Mouse (Mus musculus): ENCODE results near the gene 4930550C14Rik. TPM values are rescaled to one million over a fixed set of nuclear protein-coding genes. Genes with fewer than 3 reads are reported as not detected.

4930550C14Rik gene
- polyA plus RNA-seq, 1 experiment from 2014 or later = 1.2 TPM

DNA sequence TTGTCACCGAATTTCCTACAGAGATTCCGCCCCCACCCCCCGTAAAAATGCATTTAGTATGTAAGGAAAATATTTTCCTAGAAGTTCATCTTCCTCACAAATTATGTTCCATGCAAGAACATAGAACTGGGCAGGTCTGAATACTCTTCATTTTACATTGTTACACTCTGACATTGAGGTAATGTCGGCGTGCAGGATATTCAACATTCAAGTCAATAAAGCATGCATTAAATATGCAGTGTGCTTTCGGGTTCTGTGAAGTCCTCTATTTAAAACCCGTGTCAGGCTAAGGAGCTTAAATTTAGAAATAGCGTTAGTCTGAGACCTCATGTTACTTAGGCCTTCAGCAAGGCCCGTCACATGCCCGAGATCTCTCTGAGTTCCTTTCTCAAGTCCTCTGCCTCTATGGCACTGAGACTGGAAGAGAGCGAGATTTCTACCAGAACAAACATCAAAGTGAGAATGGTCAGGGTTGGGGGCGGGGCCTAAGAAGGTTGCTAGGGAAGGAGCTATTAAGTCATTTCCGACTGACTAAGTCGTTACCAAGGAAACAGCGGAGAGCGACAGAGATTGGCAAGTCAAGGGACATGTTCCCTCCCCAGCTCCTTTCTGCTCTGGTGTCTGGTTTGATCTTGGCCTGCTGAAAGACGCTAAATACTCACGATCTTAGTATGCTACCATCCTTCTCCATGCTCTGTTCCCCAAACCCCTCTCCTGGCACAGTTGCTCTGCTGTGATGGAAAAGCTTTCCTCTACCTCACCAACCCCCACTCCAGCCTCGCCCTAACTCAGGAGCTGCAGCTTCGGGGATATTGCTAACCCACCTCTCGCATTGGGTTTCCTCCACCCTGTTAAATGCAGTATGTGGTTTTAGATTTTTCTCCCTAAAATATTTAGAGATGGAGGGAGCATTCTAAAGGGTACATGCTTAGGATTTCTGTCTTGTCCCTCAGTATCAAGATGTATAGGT lies 2.9 kb downstream of the 4930550C14Rik start:
- 27% methylated on average over 21 of the region's 21 CpGs for WGBS (ENCODE audit: insufficient replicate concordance)
- H3K4me3 ChIP-seq (replicated peaks) = peak overlapping the region; percentile 29

DNA sequence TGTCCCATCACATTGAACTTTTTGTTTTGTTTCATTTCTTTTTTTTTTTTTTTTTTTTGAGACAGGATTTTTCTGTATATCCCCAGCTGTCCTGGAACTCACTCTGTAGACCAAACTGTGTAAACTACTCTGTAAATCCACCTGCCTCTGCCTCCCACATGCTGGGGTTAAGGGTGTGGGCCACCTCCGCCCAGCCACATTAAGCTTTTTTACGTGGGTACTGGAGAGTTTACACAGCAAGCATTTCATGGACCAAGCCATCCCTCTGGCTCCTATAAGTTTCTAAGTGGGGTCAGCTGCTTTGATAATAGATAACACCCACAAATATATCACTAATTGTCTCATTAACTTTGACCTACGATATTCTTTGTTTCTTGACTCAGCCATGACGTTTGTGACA lies 6.4 kb downstream of the 4930550C14Rik start:
- H3K4me2 ChIP-seq = no peak overlapping the region
- H3K4me1 ChIP-seq (replicated peaks) = peaks cover 39% of the 10 kb centered on the region
- no peak overlapping the region for H3K27ac ChIP-seq
- H3K36me3 ChIP-seq = no peaks in the 10 kb centered on the region
- ATAC-seq (ENCODE audit: low read depth) (no peak), DNase-seq (no peak)
- 57% methylated on average over 4 of the region's 4 CpGs for WGBS (ENCODE audit: insufficient replicate concordance)
- no peaks in the 10 kb centered on the region for H3K9me3 ChIP-seq (replicated peaks)
- H3K9ac ChIP-seq = no peak overlapping the region
- H3K4me3 ChIP-seq (replicated peaks) = no peak overlapping the region
- no peaks in the 10 kb centered on the region for H3K27me3 ChIP-seq

More for the DNA sequence above, 2.9 kb downstream of the 4930550C14Rik start:
- ATAC-seq (ENCODE audit: low read depth) = 0 out of 2 replicates have a peak, but pooled peaks have one; percentile 32
- Histone ChIP-seq H3K27me3 (no peaks in the 10 kb centered on the region), H3K4me1 (replicated peaks) (peaks cover 22% of the 10 kb centered on the region), H3K4me2 (peak overlapping the region; percentile 57), H3K36me3 (no peaks in the 10 kb centered on the region), H3K27ac (no peak overlapping the region), H3K9ac (no peak overlapping the region), H3K9me3 (replicated peaks) (no peaks in the 10 kb centered on the region)
- peak; percentile 53 for DNase-seq

DNA sequence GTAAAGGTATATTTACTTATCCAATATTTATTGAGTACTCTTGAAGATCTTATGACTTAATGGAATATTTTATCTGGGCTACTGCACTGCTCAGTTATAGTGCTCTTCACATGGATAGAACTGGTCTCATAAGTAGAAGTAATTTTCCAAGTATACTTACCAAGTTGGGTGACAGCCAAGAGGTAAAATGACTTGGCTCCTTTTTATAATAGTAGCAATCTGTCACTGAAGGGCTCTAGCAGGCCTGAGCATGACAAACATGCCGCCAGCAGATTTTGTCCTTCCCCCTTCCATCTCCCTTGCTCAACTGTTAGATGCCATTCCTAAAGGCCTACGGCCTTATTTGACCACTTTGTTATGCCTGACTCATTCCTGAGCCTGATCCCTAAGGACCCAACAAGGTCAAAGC lies 6.8 kb downstream of the 4930550C14Rik start:
- no peaks in the 10 kb centered on the region for H3K36me3 ChIP-seq
- no peak overlapping the region for H3K4me3 ChIP-seq (replicated peaks)
- H3K4me2 ChIP-seq = peak overlapping the region; percentile 44; the same call in 1 of the 2 replicates
- DNase-seq (no peak), ATAC-seq (ENCODE audit: low read depth) (no peak)
- no peak overlapping the region; the same call in 1 of the 2 replicates for H3K9ac ChIP-seq
- H3K27me3 ChIP-seq = no peaks in the 10 kb centered on the region
- H3K4me1 ChIP-seq (replicated peaks) = peaks cover 39% of the 10 kb centered on the region
- H3K9me3 ChIP-seq (replicated peaks) = no peaks in the 10 kb centered on the region
- 77% methylated on average over 2 of the region's 2 CpGs for WGBS (ENCODE audit: insufficient replicate concordance)
- H3K27ac ChIP-seq = peak overlapping the region; percentile 69

DNA sequence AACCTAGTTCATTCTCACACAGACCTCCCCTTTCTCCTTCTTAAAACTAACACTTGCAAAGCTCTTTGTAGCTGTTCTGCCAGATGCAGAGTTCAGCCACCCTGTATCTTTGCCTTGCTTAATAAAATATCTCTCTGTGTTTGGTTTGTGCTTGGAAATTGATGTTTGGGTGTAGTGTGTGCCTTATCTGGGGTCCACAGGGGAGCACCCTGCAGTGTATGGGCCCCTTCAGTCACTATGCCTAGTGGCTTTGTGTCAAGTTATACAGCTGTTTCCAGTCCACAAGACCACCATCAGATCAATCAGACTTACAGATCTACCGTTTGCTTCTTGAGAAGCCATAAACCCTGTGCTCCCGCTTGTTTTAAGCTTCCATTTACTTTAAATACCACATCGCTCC lies 7.3 kb downstream of the 4930550C14Rik start:
- Histone ChIP-seq H3K27me3 (no peaks in the 10 kb centered on the region), H3K27ac (peak overlapping the region; percentile 69), H3K4me2 (peak overlapping the region; percentile 44), H3K9me3 (replicated peaks) (no peaks in the 10 kb centered on the region), H3K4me3 (replicated peaks) (no peak overlapping the region), H3K4me1 (replicated peaks) (peaks cover 39% of the 10 kb centered on the region), H3K36me3 (no peaks in the 10 kb centered on the region), H3K9ac (no peak overlapping the region; the same call in none of the 2 replicates)
- WGBS (ENCODE audit: insufficient replicate concordance) = 44% methylated on average over 3 of the region's 3 CpGs
- ATAC-seq (ENCODE audit: low read depth) = peak; percentile 91
- peak; percentile 41 for DNase-seq

DNA sequence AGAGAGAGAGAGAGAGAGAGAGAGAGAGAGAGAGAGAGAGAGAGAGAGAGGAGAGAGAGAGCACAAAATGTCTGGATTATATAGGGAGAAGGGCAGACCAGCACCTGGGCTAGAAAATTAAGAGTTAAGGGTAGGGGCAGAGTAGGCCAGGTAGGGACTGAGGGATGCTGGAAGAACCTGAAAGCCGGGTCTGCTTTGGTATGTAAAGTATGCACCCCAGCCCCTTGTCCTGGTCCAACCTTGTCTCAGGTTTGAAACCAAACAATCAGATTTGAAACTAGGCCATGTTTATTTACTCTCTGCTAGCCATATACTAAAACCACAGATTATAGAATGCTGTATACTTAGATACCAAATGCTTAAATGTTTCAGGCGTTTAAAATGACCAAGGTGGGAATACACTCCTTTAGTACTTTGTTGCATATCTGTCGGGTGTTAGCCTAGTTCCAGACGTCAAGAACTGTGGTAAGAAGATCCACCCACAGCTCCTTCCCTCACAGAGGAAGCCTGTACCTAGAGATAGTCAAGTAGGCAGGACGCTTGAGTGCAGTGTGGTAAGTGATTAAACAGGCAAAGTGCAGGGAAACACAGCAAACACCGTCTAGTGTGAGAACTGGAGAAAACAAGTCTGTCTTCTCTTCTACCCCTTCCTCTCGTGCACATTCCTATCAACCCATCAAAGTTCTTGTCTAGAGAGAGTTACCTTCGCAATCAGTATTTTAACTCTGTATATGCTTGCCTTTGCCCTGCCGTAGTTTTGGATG lies 20.2 kb downstream of the 4930550C14Rik start:
- Histone ChIP-seq H3K27me3 (no peaks in the 10 kb centered on the region), H3K4me1 (replicated peaks) (peaks cover 38% of the 10 kb centered on the region), H3K4me3 (replicated peaks) (peak overlapping the region; percentile 33), H3K27ac (peak overlapping the region; percentile 89), H3K36me3 (no peaks in the 10 kb centered on the region), H3K4me2 (peak overlapping the region; percentile 61), H3K9me3 (replicated peaks) (no peaks in the 10 kb centered on the region), H3K9ac (peak overlapping the region; percentile 52)
- peak; percentile 56 for DNase-seq
- ATAC-seq (ENCODE audit: low read depth) = peak; percentile 100
- 8% methylated on average over 9 of the region's 9 CpGs for WGBS (ENCODE audit: insufficient replicate concordance)

DNA sequence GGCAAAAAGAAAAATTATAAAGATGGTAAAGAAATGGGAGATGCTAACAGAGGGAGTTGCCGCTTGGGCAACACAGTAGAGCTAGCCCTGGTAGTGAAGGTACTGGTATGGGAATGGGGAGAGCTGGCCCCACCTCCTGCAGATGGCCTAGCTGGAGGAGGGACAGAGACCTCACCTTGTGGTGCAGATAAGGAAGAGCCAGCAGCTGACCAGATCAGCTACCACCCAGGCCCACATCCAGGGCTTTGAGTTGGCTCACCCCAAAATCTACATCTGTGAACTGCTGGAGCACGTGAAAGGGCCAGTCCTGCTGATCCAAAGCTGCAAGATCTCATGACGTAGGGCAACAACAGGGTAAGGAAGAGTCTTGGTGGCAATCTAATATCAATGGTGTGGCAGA lies 24.6 kb downstream of the 4930550C14Rik start:
- H3K9me3 ChIP-seq (replicated peaks) = no peaks in the 10 kb centered on the region
- no peak overlapping the region for H3K27ac ChIP-seq
- H3K36me3 ChIP-seq = no peaks in the 10 kb centered on the region
- no peak overlapping the region for H3K4me3 ChIP-seq (replicated peaks)
- H3K4me2 ChIP-seq = no peak overlapping the region
- no peaks in the 10 kb centered on the region for H3K27me3 ChIP-seq
- WGBS (ENCODE audit: insufficient replicate concordance) = 57% methylated on average over 3 of the region's 3 CpGs
- peak; percentile 51; the same call in 1 of the 2 replicates for ATAC-seq (ENCODE audit: low read depth)
- no peak for DNase-seq
- H3K9ac ChIP-seq = no peak overlapping the region
- H3K4me1 ChIP-seq (replicated peaks) = peaks cover 32% of the 10 kb centered on the region

DNA sequence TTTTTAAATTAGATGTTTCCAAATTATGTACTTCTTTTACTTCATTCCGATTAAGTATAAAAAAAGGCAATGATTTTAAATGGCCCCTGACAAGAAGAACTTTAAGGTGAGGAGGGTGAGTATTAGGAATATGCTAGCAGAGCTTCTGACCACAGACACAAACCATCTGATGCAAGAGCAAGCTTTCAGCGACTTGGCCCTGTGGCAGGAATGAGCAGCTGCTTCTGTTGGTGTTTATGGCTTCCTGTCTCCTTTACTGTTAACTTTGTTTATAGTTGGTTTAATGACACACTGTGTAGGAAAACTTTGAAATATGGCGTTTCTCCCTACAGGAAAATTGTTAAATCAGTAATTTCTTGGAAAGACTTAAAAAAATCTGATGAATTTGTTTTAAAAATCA lies 25.5 kb downstream of the 4930550C14Rik start:
- no peak for ATAC-seq (ENCODE audit: low read depth)
- no peaks in the 10 kb centered on the region for H3K27me3 ChIP-seq
- DNase-seq = no peak
- no peak overlapping the region for H3K9ac ChIP-seq
- no peak overlapping the region for H3K27ac ChIP-seq
- H3K4me3 ChIP-seq (replicated peaks) = no peak overlapping the region
- no peaks in the 10 kb centered on the region for H3K36me3 ChIP-seq
- H3K9me3 ChIP-seq (replicated peaks) = no peaks in the 10 kb centered on the region
- H3K4me2 ChIP-seq = no peak overlapping the region
- WGBS (ENCODE audit: insufficient replicate concordance) = 51% methylated on average over 3 of the region's 3 CpGs
- H3K4me1 ChIP-seq (replicated peaks) = peaks cover 23% of the 10 kb centered on the region

DNA sequence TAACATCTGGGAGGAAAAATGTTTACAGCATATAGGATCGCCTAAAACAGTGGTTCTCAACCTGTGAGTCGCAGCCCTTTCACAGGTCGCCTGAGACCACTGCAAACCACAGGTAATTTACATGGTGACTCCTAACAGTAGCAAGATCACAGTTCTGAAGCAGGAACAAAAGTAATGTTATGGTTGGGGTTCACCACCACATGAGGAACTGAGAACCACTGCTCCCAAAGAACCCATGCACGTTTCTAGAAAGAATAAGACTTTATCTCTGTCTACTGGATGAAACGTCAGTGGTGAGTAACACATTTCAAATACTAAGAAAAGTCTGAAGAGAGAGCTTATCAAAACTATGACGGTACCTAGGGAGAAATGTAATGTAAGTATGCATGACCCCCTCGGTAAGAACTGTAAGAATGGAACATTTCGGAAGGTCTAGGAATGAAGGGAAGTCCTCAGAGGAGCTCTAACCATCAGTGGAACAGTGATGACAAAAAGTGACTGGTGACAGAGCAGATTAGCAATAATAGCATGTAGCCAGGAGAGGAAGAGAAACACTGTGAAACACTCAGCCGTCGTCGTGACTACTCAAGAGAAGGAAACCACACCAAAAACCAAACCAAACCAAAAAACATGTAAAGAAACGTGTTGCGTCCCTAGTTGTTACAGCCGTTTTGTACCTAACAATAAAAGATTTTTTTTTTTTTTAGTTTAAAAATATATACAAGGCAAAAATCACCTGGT lies 33.9 kb downstream of the 4930550C14Rik start:
- no peak overlapping the region for H3K27ac ChIP-seq
- no peak for DNase-seq
- H3K9me3 ChIP-seq (replicated peaks) = no peaks in the 10 kb centered on the region
- H3K4me1 ChIP-seq (replicated peaks) = no peaks in the 10 kb centered on the region
- WGBS (ENCODE audit: insufficient replicate concordance) = 71% methylated on average over 14 of the region's 14 CpGs
- H3K27me3 ChIP-seq = no peaks in the 10 kb centered on the region
- H3K36me3 ChIP-seq = peaks cover 26% of the 10 kb centered on the region
- no peak for ATAC-seq (ENCODE audit: low read depth)
- no peak overlapping the region for H3K4me2 ChIP-seq
- H3K9ac ChIP-seq = no peak overlapping the region
- H3K4me3 ChIP-seq (replicated peaks) = no peak overlapping the region

DNA sequence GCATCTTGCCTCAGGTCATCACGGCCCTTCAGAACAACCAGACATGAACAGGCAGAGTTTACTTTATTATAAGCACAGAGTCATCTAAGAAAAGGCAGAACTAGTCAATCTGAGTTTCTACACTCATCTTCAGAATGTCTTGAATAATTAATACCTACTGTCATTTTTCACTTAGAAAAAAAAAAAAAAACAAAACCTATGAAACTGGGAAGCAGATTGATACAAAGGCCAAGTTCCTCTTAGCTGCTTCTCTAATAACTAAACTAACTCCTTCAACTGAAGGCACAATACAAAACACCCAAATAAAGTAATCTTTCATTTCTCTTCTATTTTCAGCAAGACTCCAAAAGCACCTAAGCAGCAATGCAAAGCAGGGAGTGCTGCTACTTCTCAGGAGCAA lies 48.5 kb downstream of the 4930550C14Rik start:
- WGBS (ENCODE audit: insufficient replicate concordance) = 83% methylated on average over 1 of the region's 1 CpGs
- Histone ChIP-seq H3K27me3 (no peaks in the 10 kb centered on the region), H3K4me2 (no peak overlapping the region), H3K27ac (no peak overlapping the region), H3K4me1 (replicated peaks) (no peaks in the 10 kb centered on the region), H3K4me3 (replicated peaks) (no peak overlapping the region), H3K36me3 (peaks cover 26% of the 10 kb centered on the region), H3K9me3 (replicated peaks) (no peaks in the 10 kb centered on the region), H3K9ac (no peak overlapping the region)
- no peak for ATAC-seq (ENCODE audit: low read depth)
- DNase-seq = no peak

DNA sequence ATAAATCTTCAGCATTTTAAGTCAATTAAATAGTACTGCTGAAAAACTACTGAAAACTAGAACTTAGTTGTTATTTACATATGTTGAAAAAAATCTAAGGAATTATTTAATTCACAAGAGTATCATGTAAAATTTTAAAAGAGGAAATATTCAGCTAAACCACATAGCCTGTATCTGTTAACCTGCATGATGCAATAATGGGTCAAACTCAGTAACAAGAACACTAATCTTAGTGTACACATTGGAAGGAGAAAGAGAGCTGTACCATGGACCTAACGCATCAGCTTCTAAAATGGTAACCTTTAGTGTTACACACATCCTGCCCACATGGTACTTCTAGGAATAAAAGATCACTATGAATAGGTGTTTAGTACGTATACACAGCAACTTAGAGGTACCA lies 49.9 kb downstream of the 4930550C14Rik start:
- WGBS (ENCODE audit: insufficient replicate concordance) = 74% methylated on average over 2 of the region's 2 CpGs

More for the DNA sequence above, 49.9 kb downstream of the 4930550C14Rik start:
- Histone ChIP-seq H3K4me1 (replicated peaks) (no peaks in the 10 kb centered on the region), H3K9me3 (replicated peaks) (no peaks in the 10 kb centered on the region), H3K9ac (no peak overlapping the region), H3K4me2 (no peak overlapping the region), H3K27me3 (no peaks in the 10 kb centered on the region), H3K27ac (no peak overlapping the region), H3K4me3 (replicated peaks) (no peak overlapping the region), H3K36me3 (peaks cover 21% of the 10 kb centered on the region)
- DNase-seq (no peak), ATAC-seq (ENCODE audit: low read depth) (no peak)

Data from liver, embryonic 13.5 days (tissue).